Mouse (Mus musculus) heart, embryonic 13.5 days (tissue): ENCODE results near the gene Gkn3. TPM values are rescaled to one million over a fixed set of nuclear protein-coding genes. Genes with fewer than 3 reads are reported as not detected.

Experiments used
- ATAC-seq: fragments of 200-750 bp; cut with Nextera tagmentation; 2 replicates; pipeline ENCODE4 v1.8.0; 2017; ENCODE audit warnings: moderate TSS enrichment; ENCODE audit not compliant: insufficient number of reproducible peaks, low FRiP score, low TSS enrichment; ENCODE audit errors: extremely low read depth
- H3K27ac ChIP-seq: fragments of 300-500 bp; sonication (generic); replicated peaks from 2 replicates; pipeline ENCODE4 v1.5.1; 2015; ENCODE audit warnings: moderate library complexity, mild to moderate bottlenecking, inconsistent platforms
- H3K27me3 ChIP-seq: fragments of 300-500 bp; sonication (generic); replicated peaks from 2 replicates; pipeline ENCODE4 v1.6.1; 2015; ENCODE audit warnings: mild to moderate bottlenecking, inconsistent platforms
- H3K36me3 ChIP-seq: fragments of 300-500 bp; sonication (generic); 2 replicates; pipeline ENCODE4 v1.6.1; 2015; ENCODE audit warnings: mild to moderate bottlenecking, inconsistent platforms
- H3K4me1 ChIP-seq: fragments of 300-500 bp; sonication (generic); 2 replicates; pipeline ENCODE4 v1.6.1; 2015; ENCODE audit warnings: inconsistent platforms
- H3K4me2 ChIP-seq: fragments of 300-500 bp; sonication (generic); 2 replicates; pipeline ENCODE4 v1.6.1; 2015; ENCODE audit warnings: inconsistent platforms, mild to moderate bottlenecking, moderate library complexity
- H3K4me3 ChIP-seq: fragments of 300-500 bp; sonication (generic); 2 replicates; pipeline ENCODE4 v1.5.1; 2015; ENCODE audit warnings: moderate library complexity, mild to moderate bottlenecking, inconsistent platforms
- H3K9ac ChIP-seq: fragments of 300-500 bp; sonication (generic); 2 replicates; pipeline ENCODE4 v1.6.1; 2015; ENCODE audit warnings: inconsistent platforms, mild to moderate bottlenecking, moderate library complexity
- H3K9me3 ChIP-seq: fragments of 300-500 bp; sonication (generic); 2 replicates; pipeline ENCODE4 v1.6.1; 2016; ENCODE audit warnings: inconsistent platforms
- WGBS: fragments of 180-500 bp; shearing (Covaris S2); methylation state at CpG from one replicate; pipeline ENCODE4 v1.1.7; 2015; ENCODE audit warnings: mixed read lengths; 5-methylcytosine and 5-hydroxymethylcytosine counted together
- polyA plus RNA-seq: library from polyadenylated mRNA; unstranded; fragments of >200 nt; fragmentation: Nextera tagmentation; extraction: Ambion mirVana; gene quantifications from 2 replicates; pipeline ENCODE4 v1.2.1, GENCODE M21; 2015

Gkn3 gene
- polyA plus RNA-seq, 1 experiment from 2014 or later, result 0.99 TPM

GRCm38 (mm10) chr6:87350829-87351228, 37.9 kb downstream of the Gkn3 start, which contains the start of gene Gkn1:
TSS of gene Gkn1 (minus strand) at chr6:87350942.
- H3K27ac ChIP-seq, result no peak within 1 kb of the TSS
- no peaks in the 10 kb centered on the region for H3K4me1 ChIP-seq
- 76% methylated on average over 8 of the region's 8 CpGs for WGBS
- H3K27me3 ChIP-seq, result peaks cover 29% of the 10 kb centered on the region
- H3K9ac ChIP-seq, result no peak within 1 kb of the TSS
- H3K4me2 ChIP-seq, result no peak within 1 kb of the TSS
- no peaks in the 10 kb centered on the region for H3K9me3 ChIP-seq
- no peak for ATAC-seq
- H3K4me3 ChIP-seq, result no peak within 1 kb of the TSS
- no peaks in the 10 kb centered on the region for H3K36me3 ChIP-seq

GRCm38 (mm10) chr6:87335935-87336295, 52.8 kb downstream of the Gkn3 start:
- Histone ChIP-seq H3K27ac (no peak overlapping the region), H3K36me3 (no peaks in the 10 kb centered on the region), H3K27me3 (peaks cover 44% of the 10 kb centered on the region), H3K9me3 (no peaks in the 10 kb centered on the region), H3K4me2 (peak overlapping the region; percentile 91; the same call in 1 of the 2 replicates), H3K4me1 (peaks cover 24% of the 10 kb centered on the region), H3K4me3 (peak overlapping the region; percentile 76; the same call in 1 of the 2 replicates), H3K9ac (no peak overlapping the region; the same call in 1 of the 2 replicates)
- WGBS, result 28% methylated on average over 6 of the region's 6 CpGs
- no peak for ATAC-seq

- Histone ChIP-seq H3K4me1 (peaks cover 30% of the 10 kb centered on the region), H3K4me2 (peak within 1 kb of the TSS; percentile 91), H3K4me3 (peak within 1 kb of the TSS; percentile 76), H3K36me3 (no peaks in the 10 kb centered on the region), H3K9me3 (no peaks in the 10 kb centered on the region), H3K9ac (peak within 1 kb of the TSS; percentile 91), H3K27ac (peak within 1 kb of the TSS; percentile 87), H3K27me3 (peaks cover 47% of the 10 kb centered on the region)
- ATAC-seq, result peak; percentile 25; the same call in 1 of the 2 replicates
- under 1% methylated on average over 54 of the region's 54 CpGs for WGBS
Measured at GRCm38 (mm10) chr6:87335091-87335934, 53.4 kb downstream of the Gkn3 start, which contains the start of gene Antxr1. TSS of gene Antxr1 (minus strand) at chr6:87335821.

GRCm38 (mm10) chr6:87334361-87335090, 54.2 kb downstream of the Gkn3 start:
- 22% methylated on average over 11 of the region's 11 CpGs for whole genome bisulfite sequencing
- peak overlapping the region; percentile 91 for H3K9ac ChIP-seq
- H3K27ac ChIP-seq, result peak overlapping the region; percentile 87
- H3K4me1 ChIP-seq, result peaks cover 38% of the 10 kb centered on the region
- H3K9me3 ChIP-seq, result no peaks in the 10 kb centered on the region
- ATAC-seq, result no peak
- peak overlapping the region; percentile 91 for H3K4me2 ChIP-seq
- no peaks in the 10 kb centered on the region for H3K36me3 ChIP-seq
- peak overlapping the region; percentile 76 for H3K4me3 ChIP-seq
- peaks cover 47% of the 10 kb centered on the region for H3K27me3 ChIP-seq

Other genes starting within 250 kb of the Gkn3 start
- gene Antxr1, start 53.1 kb downstream of the Gkn3 start, polyA plus RNA-seq, result 3.6 and 4.5 TPM in 2 replicates
- not detected in 2 replicates for gene Gkn1, start 38.0 kb downstream of the Gkn3 start, polyA plus RNA-seq
- not detected in 2 replicates for gene Gkn2, start 15.6 kb downstream of the Gkn3 start, polyA plus RNA-seq
- gene Bmp10, start 40.1 kb upstream of the Gkn3 start, polyA plus RNA-seq, result 4.2 and 4.8 TPM in 2 replicates
- 3.5 and 3.6 TPM in 2 replicates for gene Arhgap25, start 144.3 kb upstream of the Gkn3 start, polyA plus RNA-seq
- gene Prokr1, start 201.8 kb upstream of the Gkn3 start, polyA plus RNA-seq, result 2.1 and 3.0 TPM in 2 replicates